Mouse (Mus musculus): ENCODE measurements around the gene Ift52. TPM values are rescaled to one million over a fixed set of nuclear protein-coding genes. Genes with fewer than 3 reads are reported as not detected.

Ift52 gene
- 17.9 and 25.4 TPM in 2 replicates for polyA plus RNA-seq (2012; rRNA removed)

- H3K4me1 ChIP-seq (ENCODE audit: control insufficient read depth, insufficient read depth, low read length): peaks cover 6% of the 10 kb centered on the region; the same call in 1 of the 2 replicates
- DNase-seq: peak; percentile 94
- TF ChIP-seq POLR2A (IDR thresholded peaks at IDR 0.05; ENCODE audit: borderline replicate concordance, extremely low read depth, low read depth, low read length): peak; percentile 70; the same call in 1 of the 2 replicates
- no peak for TF ChIP-seq CTCF (IDR thresholded peaks at IDR 0.05; ENCODE audit: insufficient read depth, low read length)
- under 1% methylated on average over 57 of the region's 57 CpGs for WGBS
- H3K4me3 ChIP-seq (replicated peaks; ENCODE audit: extremely low read depth, low read depth, low read length): peak within 1 kb of the TSS; percentile 84
These were observed at the start of gene Ift52 for GRCm38 (mm10) chr2:163016916-163017743. TSS of gene Ift52 (plus strand) at chr2:163017354.

- no peak for TF ChIP-seq POLR2A (IDR thresholded peaks at IDR 0.05; ENCODE audit: borderline replicate concordance, extremely low read depth, low read depth, low read length)
- TF ChIP-seq CTCF (IDR thresholded peaks at IDR 0.05; ENCODE audit: insufficient read depth, low read length): peak; percentile 78
- peak; percentile 50 for DNase-seq
- H3K4me3 ChIP-seq (replicated peaks; ENCODE audit: extremely low read depth, low read depth, low read length): no peak overlapping the region
- H3K4me1 ChIP-seq (ENCODE audit: control insufficient read depth, insufficient read depth, low read length): no peaks in the 10 kb centered on the region
- WGBS: 6% methylated on average over 5 of the region's 5 CpGs
These were observed 48.8 kb upstream of the Ift52 start for GRCm38 (mm10) chr2:162968357-162968756.

- peaks cover 3% of the 10 kb centered on the region; the same call in 1 of the 2 replicates for H3K4me1 ChIP-seq (ENCODE audit: control insufficient read depth, insufficient read depth, low read length)
- H3K4me3 ChIP-seq (replicated peaks; ENCODE audit: extremely low read depth, low read depth, low read length): no peak overlapping the region
- 78% methylated on average over 3 of the region's 3 CpGs for WGBS
- DNase-seq: no peak
- TF ChIP-seq CTCF (IDR thresholded peaks at IDR 0.05; ENCODE audit: insufficient read depth, low read length) (no peak), POLR2A (IDR thresholded peaks at IDR 0.05; ENCODE audit: borderline replicate concordance, extremely low read depth, low read depth, low read length) (no peak)
These were observed 48.1 kb upstream of the Ift52 start for GRCm38 (mm10) chr2:162969101-162969500.

DNA sequence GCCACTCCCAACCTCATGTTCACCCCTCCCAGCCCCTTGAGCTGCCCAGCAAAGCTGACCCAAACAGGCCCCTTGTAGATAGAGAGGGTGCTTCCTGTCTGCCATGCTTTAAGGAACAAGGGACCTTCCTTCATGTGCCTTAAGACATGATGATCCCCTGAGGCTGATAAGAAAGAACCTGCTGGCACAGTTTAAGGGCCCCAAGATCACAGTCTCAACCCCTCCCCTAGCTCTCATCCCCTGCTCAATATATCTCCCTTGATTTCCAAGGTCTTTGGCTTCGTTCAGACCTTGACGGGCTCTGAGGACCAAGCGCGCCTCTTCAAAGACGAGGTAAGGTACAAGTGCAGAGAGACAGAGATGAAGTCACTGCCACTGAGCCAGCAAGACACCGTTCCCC, 46.3 kb upstream of the Ift52 start:
- H3K4me3 ChIP-seq (replicated peaks; ENCODE audit: extremely low read depth, low read depth, low read length): no peak overlapping the region
- TF ChIP-seq POLR2A (IDR thresholded peaks at IDR 0.05; ENCODE audit: borderline replicate concordance, extremely low read depth, low read depth, low read length) (no peak), CTCF (IDR thresholded peaks at IDR 0.05; ENCODE audit: insufficient read depth, low read length) (no peak)
- WGBS: 83% methylated on average over 6 of the region's 6 CpGs
- DNase-seq: no peak
- peaks cover 10% of the 10 kb centered on the region for H3K4me1 ChIP-seq (ENCODE audit: control insufficient read depth, insufficient read depth, low read length)

DNA sequence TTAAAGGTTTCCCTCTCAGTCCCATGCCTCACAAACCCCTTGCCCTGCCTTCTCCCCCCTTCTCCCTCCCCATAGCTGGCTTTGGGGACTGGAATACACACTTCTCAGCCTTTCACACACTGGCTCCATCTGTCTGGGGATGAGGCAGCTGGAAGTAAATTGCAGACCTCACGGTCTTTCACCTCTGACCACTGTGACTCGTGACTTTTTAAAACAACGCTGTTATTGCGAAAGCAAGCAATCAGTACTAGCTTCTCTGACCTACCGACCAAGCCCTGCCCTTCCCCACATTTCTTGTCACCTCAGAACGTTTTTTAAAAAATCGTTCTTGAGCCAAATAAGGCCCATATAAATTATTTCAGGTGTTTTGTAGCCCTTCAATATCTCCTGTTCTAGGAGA, 44.4 kb upstream of the Ift52 start:
- WGBS: 42% methylated on average over 7 of the region's 7 CpGs
- no peak overlapping the region for H3K4me3 ChIP-seq (replicated peaks; ENCODE audit: extremely low read depth, low read depth, low read length)
- no peak for DNase-seq
- peaks cover 11% of the 10 kb centered on the region for H3K4me1 ChIP-seq (ENCODE audit: control insufficient read depth, insufficient read depth, low read length)
- TF ChIP-seq POLR2A (IDR thresholded peaks at IDR 0.05; ENCODE audit: borderline replicate concordance, extremely low read depth, low read depth, low read length): no peak
- TF ChIP-seq CTCF (IDR thresholded peaks at IDR 0.05; ENCODE audit: insufficient read depth, low read length): no peak

DNA sequence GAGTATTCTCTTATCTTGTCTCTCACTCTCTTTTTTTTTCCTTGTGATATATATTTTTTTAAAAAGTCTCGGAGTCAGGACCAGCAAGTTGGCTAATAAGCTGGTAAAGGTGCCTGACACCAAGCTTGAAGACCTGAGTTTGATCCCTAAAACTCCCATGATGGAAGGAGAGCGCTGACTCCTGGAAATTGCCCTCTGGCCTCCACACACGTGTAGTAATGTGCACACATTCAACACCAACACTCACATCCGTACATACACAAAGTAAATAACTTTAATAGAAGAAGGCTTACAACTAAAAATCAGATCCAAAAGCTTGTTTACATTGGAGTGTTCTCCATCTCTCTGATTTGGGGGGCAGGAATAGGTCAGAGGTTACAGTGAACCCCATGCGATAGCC, 43.9 kb upstream of the Ift52 start:
- WGBS: 61% methylated on average over 5 of the region's 5 CpGs
- H3K4me3 ChIP-seq (replicated peaks; ENCODE audit: extremely low read depth, low read depth, low read length): no peak overlapping the region
- DNase-seq: no peak
- TF ChIP-seq POLR2A (IDR thresholded peaks at IDR 0.05; ENCODE audit: borderline replicate concordance, extremely low read depth, low read depth, low read length) (no peak), CTCF (IDR thresholded peaks at IDR 0.05; ENCODE audit: insufficient read depth, low read length) (no peak)
- H3K4me1 ChIP-seq (ENCODE audit: control insufficient read depth, insufficient read depth, low read length): peaks cover 11% of the 10 kb centered on the region

DNA sequence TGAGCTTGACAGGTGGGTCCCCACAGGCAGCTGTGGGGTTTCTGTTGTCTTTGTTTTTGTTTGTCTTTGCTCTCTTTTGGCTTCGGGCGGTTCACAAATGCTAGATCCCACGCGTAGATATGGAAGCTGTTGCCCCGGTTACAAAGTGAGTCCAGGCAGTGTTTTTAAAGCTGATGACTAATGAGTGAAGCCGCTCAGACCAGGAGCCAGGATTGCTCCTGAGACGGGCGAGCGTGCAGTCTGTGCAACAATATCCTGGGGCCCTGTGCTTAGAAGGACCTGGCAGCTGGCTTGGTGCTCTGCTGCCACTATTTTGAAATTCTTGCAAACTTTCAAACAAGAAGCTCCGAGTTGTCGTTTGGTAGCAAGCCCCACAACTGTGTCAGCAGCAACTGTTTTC, 43.5 kb upstream of the Ift52 start:
- 26% methylated on average over 11 of the region's 11 CpGs for WGBS
- Histone ChIP-seq H3K4me1 (ENCODE audit: control insufficient read depth, insufficient read depth, low read length) (peaks cover 11% of the 10 kb centered on the region), H3K4me3 (replicated peaks; ENCODE audit: extremely low read depth, low read depth, low read length) (no peak overlapping the region)
- DNase-seq: no peak
- TF ChIP-seq POLR2A (IDR thresholded peaks at IDR 0.05; ENCODE audit: borderline replicate concordance, extremely low read depth, low read depth, low read length) (no peak), CTCF (IDR thresholded peaks at IDR 0.05; ENCODE audit: insufficient read depth, low read length) (no peak)

- Histone ChIP-seq H3K4me3 (replicated peaks; ENCODE audit: extremely low read depth, low read depth, low read length) (no peak overlapping the region), H3K4me1 (ENCODE audit: control insufficient read depth, insufficient read depth, low read length) (peaks cover 11% of the 10 kb centered on the region)
- no peak for DNase-seq
- TF ChIP-seq CTCF (IDR thresholded peaks at IDR 0.05; ENCODE audit: insufficient read depth, low read length) (no peak), POLR2A (IDR thresholded peaks at IDR 0.05; ENCODE audit: borderline replicate concordance, extremely low read depth, low read depth, low read length) (no peak)
- 65% methylated on average over 11 of the region's 11 CpGs for WGBS
These were observed 41.9 kb upstream of the Ift52 start for GRCm38 (mm10) chr2:162975157-162975775.

GRCm38 (mm10) chr2:162976001-162976400, 41.2 kb upstream of the Ift52 start:
- peaks cover 11% of the 10 kb centered on the region for H3K4me1 ChIP-seq (ENCODE audit: control insufficient read depth, insufficient read depth, low read length)
- TF ChIP-seq POLR2A (IDR thresholded peaks at IDR 0.05; ENCODE audit: borderline replicate concordance, extremely low read depth, low read depth, low read length) (no peak; the same call in 1 of the 2 replicates), CTCF (IDR thresholded peaks at IDR 0.05; ENCODE audit: insufficient read depth, low read length) (no peak)
- peak; percentile 26 for DNase-seq
- no peak overlapping the region for H3K4me3 ChIP-seq (replicated peaks; ENCODE audit: extremely low read depth, low read depth, low read length)
- WGBS: 28% methylated on average over 4 of the region's 4 CpGs
